Mouse (Mus musculus) olfactory bulb, adult 2 months (tissue): ENCODE results near the gene Col18a1. TPM values are rescaled to one million over a fixed set of nuclear protein-coding genes. Genes with fewer than 3 reads are reported as not detected.

Source experiments
- H3K27ac ChIP-seq: fragments of 200-500 bp; 2 replicates; pipeline ENCODE4 v1.5.1; 2012; ENCODE audit warnings: low read depth, low read length; ENCODE audit not compliant: insufficient read depth
- H3K4me1 ChIP-seq: fragments of 200-500 bp; 2 replicates; pipeline ENCODE4 v1.6.1; 2012; ENCODE audit warnings: low read length; ENCODE audit not compliant: control insufficient read depth, insufficient read depth
- H3K4me3 ChIP-seq: fragments of 200-500 bp; 2 replicates; pipeline ENCODE4 v1.5.1; 2012; ENCODE audit warnings: mild to moderate bottlenecking, low read depth, low read length, moderate library complexity; ENCODE audit not compliant: insufficient read depth
- CTCF ChIP-seq: fragments of 200-500 bp; IDR thresholded peaks from 2 replicates; pipeline ENCODE4 v1.5.1; 2012; ENCODE audit warnings: low read depth, mild to moderate bottlenecking, low read length, moderate library complexity; ENCODE audit not compliant: insufficient read depth
- POLR2A ChIP-seq: fragments of 200-500 bp; IDR thresholded peaks from 2 replicates; pipeline ENCODE4 v1.6.1; 2012; ENCODE audit warnings: mild to moderate bottlenecking, low read depth, low read length, moderate library complexity; ENCODE audit not compliant: insufficient read depth
- WGBS: fragments of 180-500 bp; shearing (Covaris S2); methylation state at CpG from one replicate; pipeline ENCODE4 v1.1.7; 2018; 5-methylcytosine and 5-hydroxymethylcytosine counted together
- polyA plus RNA-seq: library from polyadenylated mRNA; stranded (reverse); fragments of >200 nt; gene quantifications from 2 replicates; pipeline ENCODE4 v1.2.4, GENCODE M21; 2012; ENCODE audit warnings: low replicate concordance; ENCODE audit not compliant: missing spikeins, insufficient read depth, insufficient read length

Gene Col18a1
- polyA plus RNA-seq, 1 experiment: not detected

DNA sequence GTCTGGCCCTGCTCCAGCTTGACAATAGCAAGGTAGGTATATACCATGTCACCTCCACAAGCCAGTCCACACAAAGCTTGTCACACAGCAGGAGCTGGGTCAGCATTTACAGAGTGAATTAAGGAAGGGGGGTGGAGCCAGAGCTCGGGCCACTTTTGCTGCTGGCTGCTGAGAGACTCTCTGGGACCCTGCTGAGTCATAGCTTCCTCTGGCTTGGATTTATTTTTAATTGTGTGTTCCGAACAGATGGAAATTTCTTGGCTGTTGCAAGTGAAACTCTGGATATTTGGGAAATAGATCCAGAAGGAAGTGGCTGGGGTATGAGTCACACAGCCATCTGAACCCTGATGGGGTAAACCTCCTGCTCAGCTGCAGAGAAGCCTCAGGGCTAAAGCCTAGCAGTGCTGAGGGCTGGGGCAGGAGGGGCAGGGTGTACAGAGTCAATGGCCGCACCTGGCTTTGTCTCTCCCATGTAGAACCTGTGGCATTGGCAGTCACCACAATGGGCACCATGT lies 40.3 kb upstream of the Col18a1 start:
- WGBS: 16% methylated on average over 3 of the region's 3 CpGs
- TF ChIP-seq CTCF (no peak), POLR2A (no peak)
- Histone ChIP-seq H3K4me1 (peaks cover 33% of the 10 kb centered on the region), H3K4me3 (no peak overlapping the region), H3K27ac (peak overlapping the region; percentile 87)

DNA sequence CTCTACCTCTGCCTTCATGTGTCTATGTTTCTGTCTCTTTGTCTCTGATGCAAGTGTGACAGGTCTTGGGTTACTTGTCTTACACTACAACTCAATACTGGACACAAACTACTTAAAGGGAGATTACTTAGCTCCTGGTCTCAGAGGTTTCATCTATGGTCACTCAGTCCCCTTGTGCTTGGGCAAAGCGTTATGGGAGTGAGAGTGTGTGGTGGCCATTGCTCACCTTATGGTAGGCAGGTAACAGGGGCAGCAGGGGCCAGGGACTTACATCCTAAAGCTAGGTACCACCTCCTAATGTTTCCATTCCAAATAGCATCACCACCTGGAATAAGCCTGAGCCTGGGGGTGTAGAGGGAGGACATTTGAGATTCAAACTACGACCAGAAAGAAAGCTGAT lies 39.8 kb upstream of the Col18a1 start:
- TF ChIP-seq POLR2A (no peak), CTCF (no peak)
- H3K4me3 ChIP-seq: no peak overlapping the region
- peaks cover 28% of the 10 kb centered on the region for H3K4me1 ChIP-seq
- 54% methylated on average over 2 of the region's 2 CpGs for WGBS
- H3K27ac ChIP-seq: peak overlapping the region; percentile 84

DNA sequence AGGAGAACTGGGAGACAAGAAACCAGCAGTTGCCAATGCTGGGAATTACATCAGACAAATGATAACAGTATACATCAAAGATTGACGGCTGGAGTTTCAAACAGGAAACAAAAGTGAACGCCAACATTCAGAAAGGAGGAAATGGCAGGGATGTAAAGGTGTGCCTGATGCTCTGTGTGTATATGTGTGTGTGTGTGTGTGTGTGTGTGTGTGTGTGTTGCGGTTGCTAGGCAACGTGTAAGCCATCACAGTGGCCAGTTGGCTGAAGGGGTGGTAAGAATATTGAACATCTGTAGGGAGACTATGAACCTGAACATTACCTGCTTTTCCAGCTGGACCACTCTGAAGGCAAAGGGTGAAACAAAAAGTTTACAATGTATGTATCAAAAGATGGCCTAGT lies 37.6 kb upstream of the Col18a1 start:
- peaks cover 19% of the 10 kb centered on the region for H3K4me1 ChIP-seq
- H3K27ac ChIP-seq: no peak overlapping the region
- TF ChIP-seq CTCF (no peak), POLR2A (no peak)
- H3K4me3 ChIP-seq: no peak overlapping the region
- 83% methylated on average over 4 of the region's 4 CpGs for WGBS

DNA sequence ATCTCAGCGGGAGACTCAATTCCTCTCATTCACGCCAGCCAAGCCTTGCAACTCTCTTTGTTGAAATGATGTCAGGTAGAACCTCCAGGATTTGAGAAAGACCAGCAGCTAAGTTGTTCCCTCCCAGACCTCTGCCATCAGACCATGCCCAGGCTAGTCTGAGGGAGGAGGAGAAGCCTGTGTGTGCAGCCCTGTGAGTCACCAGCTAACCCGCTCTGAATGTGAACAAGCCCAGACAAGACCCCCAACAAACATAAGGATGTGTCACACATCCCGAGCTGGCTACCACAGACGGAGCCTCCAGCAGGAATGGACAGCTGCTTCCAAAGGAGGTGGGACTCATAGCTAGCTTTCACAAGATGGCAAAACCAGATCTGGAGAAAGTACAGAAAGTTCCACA lies 35.6 kb upstream of the Col18a1 start:
- Histone ChIP-seq H3K27ac (no peak overlapping the region), H3K4me3 (no peak overlapping the region), H3K4me1 (peaks cover 12% of the 10 kb centered on the region)
- no peak for TF ChIP-seq POLR2A
- TF ChIP-seq CTCF: no peak
- 42% methylated on average over 5 of the region's 5 CpGs for WGBS

DNA sequence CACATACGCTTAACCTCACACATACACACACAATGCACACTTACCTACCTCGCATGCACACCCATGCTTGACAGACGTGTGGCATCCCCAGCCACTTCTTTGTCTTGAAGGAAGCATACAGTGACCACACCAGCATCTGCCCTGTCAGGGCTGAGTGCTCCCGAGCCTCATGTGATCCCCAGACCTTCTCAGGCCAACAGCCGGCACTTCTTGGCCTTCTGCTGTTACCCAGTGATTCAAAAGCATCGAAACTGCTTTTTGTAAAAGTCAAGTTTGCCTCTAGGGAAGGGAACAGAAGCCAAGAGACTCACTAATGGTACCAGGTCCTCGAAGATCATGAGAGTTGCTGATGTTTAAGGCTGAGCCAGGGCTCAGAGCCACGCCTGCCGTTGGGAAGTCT lies 33.9 kb upstream of the Col18a1 start:
- Histone ChIP-seq H3K4me1 (peaks cover 7% of the 10 kb centered on the region; the same call in 1 of the 2 replicates), H3K27ac (no peak overlapping the region), H3K4me3 (no peak overlapping the region)
- 90% methylated on average over 9 of the region's 9 CpGs for WGBS
- TF ChIP-seq POLR2A (no peak), CTCF (no peak)

DNA sequence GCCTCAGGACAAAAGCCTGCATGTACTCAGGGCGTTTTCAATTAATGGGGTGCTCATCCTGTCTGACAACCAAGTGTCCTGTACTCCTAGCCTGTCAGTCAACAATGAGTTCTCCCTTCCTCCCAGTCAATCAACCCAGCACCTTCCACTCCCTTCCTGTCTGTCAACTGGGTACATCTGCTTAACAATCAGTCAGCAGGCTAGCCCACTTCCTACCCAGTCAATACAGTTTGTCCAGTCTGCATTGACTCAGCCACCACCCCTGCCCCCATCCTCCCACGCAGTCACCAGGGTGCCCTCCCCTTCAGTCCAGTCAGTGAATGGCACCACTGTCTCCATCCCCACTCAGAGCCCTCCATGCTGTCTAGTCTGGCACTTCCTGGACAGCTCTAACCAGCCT lies 32.9 kb upstream of the Col18a1 start:
- no peak overlapping the region for H3K27ac ChIP-seq
- TF ChIP-seq CTCF (no peak), POLR2A (no peak)
- H3K4me3 ChIP-seq: no peak overlapping the region
- 78% methylated on average over 2 of the region's 2 CpGs for WGBS
- peaks cover 4% of the 10 kb centered on the region; the same call in 1 of the 2 replicates for H3K4me1 ChIP-seq

DNA sequence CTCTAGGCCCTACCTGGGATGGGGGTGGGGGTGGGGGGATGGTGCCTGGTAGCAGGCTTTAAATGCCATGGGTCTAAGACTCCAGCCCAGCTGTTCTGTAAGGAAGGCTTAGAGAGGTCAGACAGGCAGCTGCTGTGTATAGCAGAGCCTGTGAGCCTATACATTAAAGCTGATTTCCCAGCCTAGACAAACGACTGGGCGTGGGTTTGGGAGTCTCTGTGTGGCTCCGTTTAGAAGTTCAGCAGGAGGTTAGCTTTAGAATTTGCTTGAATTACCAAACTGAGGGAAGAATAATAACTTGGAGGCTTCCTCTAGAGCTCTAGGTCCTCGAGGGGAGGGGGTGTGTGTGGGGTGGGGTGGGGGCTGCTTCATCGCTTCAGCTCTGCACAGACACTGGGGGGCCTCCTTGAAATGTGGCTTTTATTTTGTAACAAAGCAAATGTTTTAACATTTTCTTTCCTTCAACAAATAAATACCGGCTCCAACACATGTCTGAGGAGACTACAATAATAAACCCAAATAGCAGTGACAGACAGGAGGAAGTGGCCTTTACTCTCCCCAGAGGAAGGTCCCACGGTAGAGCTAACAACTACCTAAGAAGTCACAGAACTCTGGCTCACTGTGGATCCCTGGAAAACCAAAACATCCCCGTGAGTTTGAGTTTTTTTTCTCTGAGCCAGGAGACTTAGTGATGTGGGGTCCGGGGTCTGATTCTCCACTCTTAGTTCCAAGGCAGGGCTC lies 31.3 kb upstream of the Col18a1 start:
- WGBS: 29% methylated on average over 9 of the region's 9 CpGs
- Histone ChIP-seq H3K4me1 (peaks cover 4% of the 10 kb centered on the region; the same call in 1 of the 2 replicates), H3K4me3 (no peak overlapping the region), H3K27ac (no peak overlapping the region)
- no peak for TF ChIP-seq POLR2A
- no peak for TF ChIP-seq CTCF

DNA sequence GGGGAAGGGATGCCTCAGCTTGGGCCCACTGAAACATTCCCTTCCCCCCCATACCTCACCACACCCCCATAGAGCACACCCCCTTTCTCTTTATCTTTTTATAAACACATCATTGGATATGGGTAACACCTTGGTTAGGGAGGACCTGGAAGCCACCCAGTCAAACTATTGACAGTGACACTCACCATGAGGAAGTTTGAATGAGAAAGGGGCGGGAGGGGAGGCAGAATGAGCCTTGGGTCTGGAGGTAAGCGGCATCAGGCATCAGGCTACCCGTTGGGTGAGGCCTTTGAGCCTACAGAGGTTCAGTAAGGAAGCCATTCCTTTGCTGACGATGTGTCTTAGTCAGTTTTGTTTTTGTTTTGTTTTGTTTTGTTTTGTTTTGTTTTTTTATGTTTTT lies 30.3 kb upstream of the Col18a1 start:
- Histone ChIP-seq H3K27ac (no peak overlapping the region), H3K4me3 (no peak overlapping the region), H3K4me1 (0 out of 2 replicates have a peak, but pooled peaks cover 2% of the 10 kb centered on the region)
- no peak for TF ChIP-seq POLR2A
- TF ChIP-seq CTCF: no peak
- WGBS: 86% methylated on average over 4 of the region's 4 CpGs

DNA sequence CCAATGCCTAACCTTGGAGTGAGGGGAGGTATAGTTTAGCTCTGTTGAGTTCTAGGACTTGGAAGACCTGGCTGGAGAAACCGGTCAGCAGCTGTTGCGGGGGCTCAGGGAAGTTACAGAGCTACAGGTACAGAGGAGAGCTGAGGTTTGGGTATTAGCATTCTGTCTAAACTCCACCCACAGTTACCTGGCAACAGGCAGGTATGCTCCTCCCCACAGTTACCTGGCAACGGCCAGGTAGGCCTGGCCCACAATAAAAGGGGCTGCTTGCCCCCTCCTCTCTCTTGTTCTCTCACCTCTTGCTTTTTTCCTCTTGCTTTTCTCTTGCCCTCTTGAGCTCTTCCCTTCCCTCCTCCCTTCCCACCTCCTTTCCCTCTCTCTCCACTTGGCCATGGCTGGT lies 29.8 kb upstream of the Col18a1 start:
- Histone ChIP-seq H3K27ac (no peak overlapping the region), H3K4me1 (peaks cover 5% of the 10 kb centered on the region; the same call in 1 of the 2 replicates), H3K4me3 (no peak overlapping the region)
- 89% methylated on average over 3 of the region's 3 CpGs for WGBS
- TF ChIP-seq POLR2A (no peak), CTCF (no peak)
